Mouse (Mus musculus) brain, embryonic 14.5 days (tissue): ENCODE measurements around the gene C1ql2.

Experiments used
- CTCF ChIP-seq: fragments of 200-500 bp; IDR thresholded peaks from 2 replicates; pipeline ENCODE4 v1.5.1; 2012; ENCODE audit warnings: inconsistent platforms, mild to moderate bottlenecking, moderate library complexity, borderline replicate concordance; ENCODE audit not compliant: insufficient read depth, insufficient read length; ENCODE audit errors: extremely low read depth
- POLR2A ChIP-seq: fragments of 200-500 bp; IDR thresholded peaks from 2 replicates; pipeline ENCODE4 v1.6.1; 2012; ENCODE audit warnings: mild to moderate bottlenecking, inconsistent platforms, borderline replicate concordance; ENCODE audit not compliant: poor library complexity, insufficient read depth, insufficient read length, severe bottlenecking; ENCODE audit errors: extremely low read depth

GRCm38 (mm10) chr1:120363638-120364037, 23.3 kb downstream of the C1ql2 start:
- TF ChIP-seq CTCF (no peak), POLR2A (no peak)
